Mouse (Mus musculus) granulocyte monocyte progenitor cell, adult 5-6 weeks (primary cell): Measurements from ENCODE around the gene Trim7. TPM values are rescaled to one million over a fixed set of nuclear protein-coding genes. Genes with fewer than 3 reads are reported as not detected.
A peak's percentile ranks its signal among the peaks of the same experiment; 100 is the strongest.
"Not testable (repeated sequence)": the region's sequence is repeated elsewhere in the genome, so short reads cannot be mapped to it uniquely, and the experiment has no call there.

Source experiments
- ATAC-seq: replicated peaks from 2 replicates; pipeline ENCODE4 v1.8.0; 2016; ENCODE audit warnings: mild to moderate bottlenecking, moderate TSS enrichment, inconsistent platforms; ENCODE audit not compliant: poor library complexity, severe bottlenecking
- total RNA-seq, 2 experiments: library from RNA; stranded (forward) in 1 of 2; stranded (reverse) in 1 of 2; fragments of 200-712, 200-1000 nt in 1 of 2; fragments of >200 nt in 1 of 2; fragmentation: Nextera tagmentation in 1 of 2; gene quantifications; 2 replicates each; pipeline ENCODE4 v1.2.3; 2014 to 2017

The Trim7 gene
- total RNA-seq, 2 experiments from 2014 or later: 0.41 TPM; not detected in 1

DNA sequence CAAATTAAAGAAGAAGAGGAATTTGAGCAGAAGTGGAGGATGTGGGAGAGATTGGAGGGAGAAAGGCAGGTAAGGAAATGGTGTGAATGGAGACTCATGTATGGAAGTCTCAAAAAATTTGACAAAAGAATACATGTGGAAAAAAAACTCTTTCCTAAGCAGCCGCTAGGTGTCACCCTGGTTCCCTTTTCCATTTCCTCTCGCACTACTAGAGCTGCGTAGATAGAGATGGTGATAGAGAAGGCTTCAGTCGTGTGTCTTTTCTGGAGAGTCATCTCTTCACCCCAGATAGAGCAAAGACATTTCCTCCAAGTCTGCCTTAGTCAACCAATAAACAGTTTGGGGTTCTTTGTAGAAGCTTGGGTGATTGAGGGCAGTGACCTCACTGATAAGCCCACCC is 48.5 kb downstream of the Trim7 start:
- peak; percentile 38 for ATAC-seq

DNA sequence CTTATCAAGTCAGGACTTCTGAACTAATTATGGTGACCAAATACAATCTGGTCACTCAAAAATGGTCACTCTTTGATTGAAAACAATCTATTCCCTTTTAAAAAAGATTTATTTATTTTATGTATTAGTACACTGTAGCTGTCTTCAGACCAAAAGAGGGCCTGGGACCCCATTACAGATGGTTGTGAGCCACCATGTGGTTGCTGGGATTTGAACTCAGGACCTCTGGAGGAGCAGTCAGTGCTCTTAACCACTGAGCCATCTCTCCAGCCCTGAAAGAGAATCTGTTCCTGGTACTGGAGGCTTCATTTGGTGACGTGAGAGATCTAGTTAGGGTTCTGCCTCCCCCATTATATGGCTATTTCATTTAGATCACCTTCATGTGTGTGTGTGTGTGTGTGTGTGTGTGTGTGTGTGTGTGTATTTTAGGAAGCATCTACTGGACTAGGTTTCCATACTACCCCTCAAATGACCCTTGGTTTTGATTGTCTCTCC is 49.5 kb downstream of the Trim7 start:
- ATAC-seq: not testable (repeated sequence)

DNA sequence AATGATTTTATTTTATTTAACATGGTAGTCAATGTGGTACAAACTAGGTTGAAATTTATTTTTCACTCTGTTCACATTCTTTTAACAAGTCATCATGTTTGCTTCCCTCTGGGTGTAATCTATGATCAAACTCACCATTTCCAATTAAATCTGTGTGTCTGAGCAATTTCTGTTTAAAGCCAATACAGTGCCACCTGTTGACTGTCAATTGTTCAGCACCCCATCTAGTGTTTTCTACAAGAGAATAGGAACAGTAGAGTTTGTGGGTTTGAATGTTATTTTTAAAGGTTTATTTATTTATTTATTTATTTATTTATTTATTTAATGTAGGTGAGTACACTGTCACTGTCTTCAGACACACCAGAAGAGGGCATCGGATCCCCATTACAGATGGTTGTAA is 50.7 kb downstream of the Trim7 start:
- no peak for ATAC-seq

DNA sequence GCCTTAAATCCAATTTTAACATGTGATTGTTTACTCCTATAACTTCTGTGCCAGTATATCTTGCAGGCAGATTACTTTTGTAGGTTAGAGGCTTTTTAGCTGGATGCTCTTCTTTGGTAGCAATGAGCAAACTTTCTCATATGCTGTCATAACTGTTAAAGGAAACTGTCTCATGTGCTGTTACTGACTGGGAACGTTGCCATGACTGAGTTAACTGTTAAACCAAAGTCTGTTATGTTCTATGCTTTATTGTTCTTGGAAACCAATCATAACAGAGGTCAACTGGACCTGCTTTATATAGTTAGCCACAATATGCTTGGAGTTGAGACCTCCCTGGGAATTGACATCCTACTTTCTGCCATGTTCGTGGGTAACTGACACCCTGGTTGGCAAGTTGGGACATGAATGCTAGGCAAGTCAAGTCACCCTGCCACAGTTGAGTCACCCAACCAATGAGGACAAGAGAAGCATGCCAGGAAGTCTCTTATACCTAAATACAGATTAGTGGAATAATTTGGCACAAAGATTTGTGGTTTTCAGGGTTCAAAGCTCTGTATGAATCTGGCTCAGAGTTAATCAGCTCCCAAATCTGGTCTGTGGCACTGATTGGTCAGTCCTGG is 73.0 kb downstream of the Trim7 start:
- ATAC-seq: no peak

DNA sequence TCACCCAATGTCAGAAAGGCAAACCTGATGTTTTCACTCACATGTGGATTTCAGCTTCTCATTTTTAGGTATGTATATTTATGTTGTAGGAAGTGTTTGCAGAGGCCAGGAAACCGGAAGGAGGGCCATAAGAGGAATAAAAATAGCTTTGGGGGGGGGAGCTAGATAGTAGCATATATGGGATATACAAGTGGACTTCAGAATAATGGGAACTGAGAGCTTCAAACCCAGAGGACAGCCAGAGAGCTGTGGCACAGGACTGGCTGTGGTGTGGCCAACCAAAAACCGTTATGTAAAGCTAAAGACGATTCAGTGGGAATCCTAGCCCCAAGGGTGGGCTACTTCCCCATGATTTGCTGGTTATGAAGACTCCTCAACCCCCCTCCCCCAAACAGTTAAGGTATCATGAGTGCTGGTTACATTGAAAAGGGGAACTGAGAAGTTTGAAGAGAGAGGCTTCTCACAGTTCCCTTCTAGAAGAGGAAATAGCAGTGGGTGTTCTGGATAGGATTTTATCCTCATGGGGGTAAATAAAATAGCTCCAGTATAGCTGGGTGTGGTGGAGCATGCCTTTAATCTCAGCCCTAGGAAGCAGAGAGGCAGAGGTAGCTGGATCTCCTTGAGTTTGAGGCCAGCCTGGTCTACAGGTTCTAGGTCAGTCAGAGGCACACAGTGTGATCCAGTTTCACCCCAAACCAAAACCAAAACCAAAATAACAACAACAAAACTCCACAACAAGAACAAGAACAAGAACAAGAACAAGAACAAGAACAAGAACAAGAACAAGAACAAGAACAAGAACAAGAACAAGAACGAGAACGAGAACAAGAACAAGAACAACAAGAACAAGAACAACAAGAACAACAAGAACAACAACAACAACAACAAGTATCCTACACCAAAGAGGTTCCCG is 75.0 kb downstream of the Trim7 start:
- peak; percentile 88 for ATAC-seq

DNA sequence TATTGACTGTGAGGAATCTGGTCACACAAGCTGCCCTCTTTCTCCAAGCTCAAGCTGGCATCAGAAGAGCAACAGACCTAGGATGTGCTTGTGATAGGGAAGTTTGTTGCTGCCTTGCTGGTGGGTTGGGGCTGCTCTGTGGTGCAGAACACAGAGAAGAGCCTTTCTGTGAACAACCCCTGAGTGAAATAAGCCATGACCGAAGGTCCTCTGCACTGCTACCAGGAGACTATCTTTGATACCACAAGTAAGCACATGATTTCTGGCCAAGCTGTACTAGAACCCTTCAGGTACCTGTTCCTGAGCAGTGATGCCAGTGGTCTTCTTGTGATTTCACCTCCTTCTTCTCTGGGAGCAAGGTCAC is 75.6 kb downstream of the Trim7 start:
- ATAC-seq: not testable (repeated sequence)

Other genes starting within 250 kb of the Trim7 start
- gene Rack1, start 25.8 kb upstream of the Trim7 start, total RNA-seq (2014; fragmentation: Nextera tagmentation): 2,229 and 2,435 TPM in 2 replicates
- 1,577 and 1,773 TPM in 2 replicates for gene Rack1, start 25.8 kb upstream of the Trim7 start, total RNA-seq (2017)
- gene Trim41, start 8.8 kb upstream of the Trim7 start, total RNA-seq (2014; fragmentation: Nextera tagmentation): 17.1 and 24.2 TPM in 2 replicates
- 39.4 and 50.8 TPM in 2 replicates for gene Trim41, start 8.8 kb upstream of the Trim7 start, total RNA-seq (2017)
- 2.9 and 10.5 TPM in 2 replicates for gene Gm12184, start 515 bp downstream of the Trim7 start, total RNA-seq (2014; fragmentation: Nextera tagmentation)
- 14.2 and 35.9 TPM in 2 replicates for gene Gm12184, start 515 bp downstream of the Trim7 start, total RNA-seq (2017)
- 27.7 and 45.0 TPM in 2 replicates for gene Irgm1, start 45.5 kb downstream of the Trim7 start, total RNA-seq (2014; fragmentation: Nextera tagmentation)
- gene Irgm1, start 45.5 kb downstream of the Trim7 start, total RNA-seq (2017): 22.1 and 23.6 TPM in 2 replicates
- gene Gm5431, start 76.1 kb downstream of the Trim7 start, total RNA-seq (2014; fragmentation: Nextera tagmentation): 0.58 and 1.2 TPM in 2 replicates
- gene Gm5431, start 76.1 kb downstream of the Trim7 start, total RNA-seq (2017): 0.22 and 1.3 TPM in 2 replicates
- 14.0 and 21.4 TPM in 2 replicates for gene Psme2b, start 120.0 kb downstream of the Trim7 start, total RNA-seq (2014; fragmentation: Nextera tagmentation)
- gene Psme2b, start 120.0 kb downstream of the Trim7 start, total RNA-seq (2017): 10.3 and 18.7 TPM in 2 replicates
- gene Olfr56, start 152.7 kb downstream of the Trim7 start, total RNA-seq (2014; fragmentation: Nextera tagmentation): 1.7 TPM in 1 of 2 replicates, not detected in the other
- 2.1 and 2.5 TPM in 2 replicates for gene Olfr56, start 152.7 kb downstream of the Trim7 start, total RNA-seq (2017)
- gene 9930111J21Rik1, start 153.3 kb downstream of the Trim7 start, total RNA-seq (2014; fragmentation: Nextera tagmentation): 13.1 and 13.3 TPM in 2 replicates
- 7.3 and 17.1 TPM in 2 replicates for gene 9930111J21Rik1, start 153.3 kb downstream of the Trim7 start, total RNA-seq (2017)
- gene Gm12185, start 166.1 kb downstream of the Trim7 start, total RNA-seq (2014; fragmentation: Nextera tagmentation): not detected in 2 replicates
- gene Gm12185, start 166.1 kb downstream of the Trim7 start, total RNA-seq (2017): 0.43 TPM in 1 of 2 replicates, not detected in the other
- 2.3 TPM in 1 of 2 replicates, not detected in the other for gene Tgtp1, start 168.0 kb downstream of the Trim7 start, total RNA-seq (2014; fragmentation: Nextera tagmentation)
- 2.2 and 7.1 TPM in 2 replicates for gene Tgtp1, start 168.0 kb downstream of the Trim7 start, total RNA-seq (2017)
- 40.1 and 45.9 TPM in 2 replicates for gene 9930111J21Rik2, start 225.1 kb downstream of the Trim7 start, total RNA-seq (2014; fragmentation: Nextera tagmentation)
- 29.3 and 35.2 TPM in 2 replicates for gene 9930111J21Rik2, start 225.1 kb downstream of the Trim7 start, total RNA-seq (2017)
- gene Tgtp2, start 238.1 kb downstream of the Trim7 start, total RNA-seq (2014; fragmentation: Nextera tagmentation): 6.8 and 8.9 TPM in 2 replicates
- 27.9 and 40.5 TPM in 2 replicates for gene Tgtp2, start 238.1 kb downstream of the Trim7 start, total RNA-seq (2017)